Mouse (Mus musculus) C2C12 (cell line): Measurements from ENCODE around the gene Nufip2.

ENCODE experiments used
- CEBPB ChIP-seq: IDR thresholded peaks from one replicate; pipeline ENCODE4 v1.6.1; 2011; ENCODE audit warnings: low read depth, mild to moderate bottlenecking, control low read depth, moderate library complexity
- CTCF ChIP-seq: IDR thresholded peaks from one replicate; pipeline ENCODE4 v1.5.1; 2011; ENCODE audit not compliant: control insufficient read depth, insufficient read depth, insufficient read length
- FOSL1 ChIP-seq: IDR thresholded peaks from one replicate; pipeline ENCODE4 v1.8.0; 2011; ENCODE audit warnings: mild to moderate bottlenecking, low read length; ENCODE audit not compliant: poor library complexity, insufficient read depth, severe bottlenecking
- MAX ChIP-seq: IDR thresholded peaks from one replicate; pipeline ENCODE4 v1.6.1; 2011; ENCODE audit warnings: mild to moderate bottlenecking, control low read depth
- MYOD1 ChIP-seq: IDR thresholded peaks from one replicate; pipeline ENCODE4 v1.6.1; 2011; ENCODE audit warnings: low read depth; ENCODE audit not compliant: control insufficient read depth, insufficient read length
- MYOG ChIP-seq: IDR thresholded peaks from one replicate; pipeline ENCODE4 v1.6.1; 2011; ENCODE audit not compliant: control insufficient read depth, insufficient read length; ENCODE audit errors: extremely low read depth
- USF1 ChIP-seq: IDR thresholded peaks from one replicate; pipeline ENCODE4 v1.6.1; 2011; ENCODE audit warnings: low read depth, mild to moderate bottlenecking, control low read depth, moderate library complexity

DNA sequence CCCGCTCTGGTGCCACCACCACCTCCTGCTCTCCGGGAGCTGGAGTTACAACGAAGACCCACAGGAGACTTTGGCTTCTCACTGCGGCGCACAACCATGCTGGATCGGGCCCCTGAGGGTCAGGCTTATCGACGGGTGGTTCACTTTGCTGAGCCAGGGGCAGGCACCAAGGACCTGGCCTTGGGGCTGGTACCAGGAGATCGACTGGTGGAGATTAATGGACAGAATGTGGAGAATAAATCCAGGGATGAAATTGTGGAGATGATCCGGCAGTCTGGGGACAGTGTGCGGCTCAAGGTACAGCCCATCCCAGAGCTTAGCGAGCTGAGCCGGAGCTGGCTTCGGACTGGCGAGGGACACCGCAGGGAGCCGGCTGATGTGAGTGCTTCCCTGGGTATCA is 92.0 kb downstream of the Nufip2 start:
- TF ChIP-seq CTCF (no peak), MAX (no peak), USF1 (no peak), MYOD1 (no peak), MYOG (no peak), FOSL1 (no peak), CEBPB (no peak)
